Mouse (Mus musculus) MEL (cell line): Measurements from ENCODE around the gene E2f2. TPM values are rescaled to one million over a fixed set of nuclear protein-coding genes. Genes with fewer than 3 reads are reported as not detected.
A peak's percentile ranks its signal among the peaks of the same experiment; 100 is the strongest.

ENCODE experiments used
- DNase-seq: peaks from one replicate; pipeline ENCODE4 v3.0.0; 2011; ENCODE audit warnings: low read depth, low spot score
- H3K27ac ChIP-seq: 2 replicates; pipeline ENCODE4 v1.5.1; 2012; ENCODE audit warnings: low read depth, mild to moderate bottlenecking, control low read depth, low read length, moderate library complexity; ENCODE audit not compliant: control insufficient read depth
- H3K27me3 ChIP-seq, 2 experiments: fragments of 150-350 bp in 1 of 2; sonication (generic) in 1 of 2; 2 replicates each; pipeline ENCODE4 v1.6.1; 2012; ENCODE audit warnings: low read length in 2 of 2, mild to moderate bottlenecking in 2 of 2, improper control_type of control experiment in 1 of 2, moderate library complexity in 1 of 2; ENCODE audit not compliant: insufficient read depth in 2 of 2, control insufficient read depth in 1 of 2
- H3K36me3 ChIP-seq, 2 experiments: 2 replicates each; pipeline ENCODE4 v1.6.1; 2012 to 2014; ENCODE audit warnings: low read length in 2 of 2, improper control_type of control experiment in 1 of 2, inconsistent platforms in 1 of 2, mild to moderate bottlenecking in 1 of 2; ENCODE audit not compliant: insufficient read depth in 2 of 2, control insufficient read depth in 1 of 2
- H3K4me1 ChIP-seq, 2 experiments: fragments of 150-350 bp in 1 of 2; sonication (generic) in 1 of 2; 2 replicates each; pipeline ENCODE4 v1.6.1; 2012; ENCODE audit warnings: low read length in 2 of 2, improper control_type of control experiment in 1 of 2, mild to moderate bottlenecking in 1 of 2; ENCODE audit not compliant: insufficient read depth in 2 of 2, control insufficient read depth in 1 of 2
- H3K4me3 ChIP-seq, 2 experiments: fragments of 150-350 bp in 1 of 2; sonication (generic) in 1 of 2; 2 replicates each; pipeline ENCODE4 v1.5.1; 2012; ENCODE audit warnings: low read depth in 2 of 2, low read length in 2 of 2, mild to moderate bottlenecking in 2 of 2, moderate library complexity in 2 of 2, control low read depth in 1 of 2, improper control_type of control experiment in 1 of 2; ENCODE audit not compliant: control insufficient read depth in 1 of 2, insufficient read depth in 1 of 2
- H3K79me2 ChIP-seq: 2 replicates; pipeline ENCODE4 v1.6.1; 2012; ENCODE audit warnings: mild to moderate bottlenecking, low read length, moderate library complexity; ENCODE audit not compliant: control insufficient read depth, poor library complexity, insufficient read depth
- H3K9ac ChIP-seq: 2 replicates; pipeline ENCODE4 v1.6.1; 2012; ENCODE audit warnings: low read depth, mild to moderate bottlenecking, control low read depth, low read length, moderate library complexity; ENCODE audit not compliant: control insufficient read depth, poor library complexity, severe bottlenecking
- H3K9me3 ChIP-seq: fragments of 150-350 bp; sonication (generic); replicated peaks from 2 replicates; pipeline ENCODE4 v1.6.1; 2012; ENCODE audit warnings: mild to moderate bottlenecking, low read length, improper control_type of control experiment, moderate library complexity; ENCODE audit not compliant: insufficient read depth
- CTCF ChIP-seq, 3 experiments: IDR thresholded peaks in 2 of 3; conservative IDR thresholded peaks in 1 of 3; 2 replicates each; pipeline ENCODE4 v1.5.1; 2011 to 2012; ENCODE audit warnings: low read length in 3 of 3, low read depth in 2 of 3, mild to moderate bottlenecking in 2 of 3, improper control_type of control experiment in 1 of 3, inconsistent platforms in 1 of 3, mixed read lengths in 1 of 3, moderate library complexity in 1 of 3; ENCODE audit not compliant: control insufficient read depth in 1 of 3, insufficient read depth in 1 of 3, poor library complexity in 1 of 3, severe bottlenecking in 1 of 3
- E2F4 ChIP-seq: IDR thresholded peaks from 2 replicates; pipeline ENCODE4 v1.6.1; 2011; ENCODE audit warnings: low read depth, low read length, improper control_type of control experiment, borderline replicate concordance
- EP300 ChIP-seq, 2 experiments: IDR thresholded peaks; 2 replicates each; pipeline ENCODE4 v1.6.1; 2011; ENCODE audit warnings: improper control_type of control experiment in 2 of 2, low read length in 2 of 2, low read depth in 1 of 2, mild to moderate bottlenecking in 1 of 2
- GABPA ChIP-seq: IDR thresholded peaks from 2 replicates; pipeline ENCODE4 v1.6.1; 2012; ENCODE audit warnings: low read depth, mild to moderate bottlenecking, inconsistent platforms, low read length, improper control_type of control experiment, moderate library complexity
- GATA1 ChIP-seq: IDR thresholded peaks from 2 replicates; pipeline ENCODE4 v1.6.1; 2011; ENCODE audit warnings: low read depth, low read length, improper control_type of control experiment
- HCFC1 ChIP-seq: IDR thresholded peaks from 2 replicates; pipeline ENCODE4 v1.6.1; 2012; ENCODE audit warnings: low read depth, mild to moderate bottlenecking, inconsistent platforms, low read length, improper control_type of control experiment, moderate library complexity
- JUND ChIP-seq: IDR thresholded peaks from 2 replicates; pipeline ENCODE4 v1.6.1; 2011; ENCODE audit warnings: low read depth, mild to moderate bottlenecking, improper control_type of control experiment, low read length
- KAT2A ChIP-seq: conservative IDR thresholded peaks from 2 replicates; pipeline ENCODE4 v1.6.1; 2012; ENCODE audit warnings: low read depth, low read length, improper control_type of control experiment, inconsistent platforms
- MAX ChIP-seq: IDR thresholded peaks from 2 replicates; pipeline ENCODE4 v1.6.1; 2011; ENCODE audit warnings: low read length, improper control_type of control experiment
- MAZ ChIP-seq: IDR thresholded peaks from 2 replicates; pipeline ENCODE4 v1.6.1; 2012; ENCODE audit warnings: low read depth, mild to moderate bottlenecking, inconsistent platforms, low read length, improper control_type of control experiment
- MXI1 ChIP-seq: IDR thresholded peaks from 2 replicates; pipeline ENCODE4 v1.6.1; 2011; ENCODE audit warnings: mild to moderate bottlenecking, low read depth, low read length, improper control_type of control experiment
- NRF1 ChIP-seq: IDR thresholded peaks from 2 replicates; pipeline ENCODE4 v1.6.1; 2014; ENCODE audit warnings: low read depth, mild to moderate bottlenecking, inconsistent platforms, low read length, improper control_type of control experiment, moderate library complexity; ENCODE audit not compliant: poor library complexity, insufficient read depth, severe bottlenecking
- RAD21 ChIP-seq: IDR thresholded peaks from 2 replicates; pipeline ENCODE4 v1.6.1; 2011; ENCODE audit warnings: mild to moderate bottlenecking, low read depth, low read length, improper control_type of control experiment
- SIN3A ChIP-seq: IDR thresholded peaks from 2 replicates; pipeline ENCODE4 v1.6.1; 2012; ENCODE audit warnings: low read length, improper control_type of control experiment, inconsistent platforms
- SMC3 ChIP-seq: IDR thresholded peaks from 2 replicates; pipeline ENCODE4 v1.6.1; 2011; ENCODE audit warnings: low read depth, low read length, improper control_type of control experiment
- TAL1 ChIP-seq: IDR thresholded peaks from 2 replicates; pipeline ENCODE4 v1.6.1; 2012; ENCODE audit warnings: mild to moderate bottlenecking, inconsistent platforms, low read length, moderate library complexity, mixed read lengths
- TBP ChIP-seq: IDR thresholded peaks from 2 replicates; pipeline ENCODE4 v1.8.0; 2011; ENCODE audit warnings: low read depth, low read length, improper control_type of control experiment
- UBTF ChIP-seq: IDR thresholded peaks from 2 replicates; pipeline ENCODE4 v1.6.1; 2012; ENCODE audit warnings: low read depth, mild to moderate bottlenecking, inconsistent platforms, low read length, improper control_type of control experiment, moderate library complexity, borderline replicate concordance; ENCODE audit not compliant: insufficient read depth
- USF1 ChIP-seq: IDR thresholded peaks from 2 replicates; pipeline ENCODE4 v1.6.1; 2014; ENCODE audit warnings: low read depth, mild to moderate bottlenecking, inconsistent platforms, low read length, improper control_type of control experiment, moderate library complexity
- USF2 ChIP-seq, 2 experiments: IDR thresholded peaks; 2 replicates each; pipeline ENCODE4 v1.6.1; 2011 to 2012; ENCODE audit warnings: improper control_type of control experiment in 2 of 2, low read length in 2 of 2, borderline replicate concordance in 1 of 2, inconsistent platforms in 1 of 2, low read depth in 1 of 2, mild to moderate bottlenecking in 1 of 2; ENCODE audit not compliant: insufficient read depth in 1 of 2
- ZC3H11A ChIP-seq: IDR thresholded peaks from 2 replicates; pipeline ENCODE4 v1.6.1; 2012; ENCODE audit warnings: low read depth, mild to moderate bottlenecking, inconsistent platforms, low read length, improper control_type of control experiment
- ZKSCAN1 ChIP-seq: IDR thresholded peaks from 2 replicates; pipeline ENCODE4 v1.6.1; 2012; ENCODE audit warnings: low read depth, mild to moderate bottlenecking, inconsistent platforms, low read length, improper control_type of control experiment, moderate library complexity
- ZNF384 ChIP-seq: IDR thresholded peaks from 2 replicates; pipeline ENCODE4 v1.6.1; 2012; ENCODE audit warnings: low read depth, mild to moderate bottlenecking, inconsistent platforms, low read length, improper control_type of control experiment
- polyA plus RNA-seq, 2 experiments: library from polyadenylated mRNA; stranded (reverse) in 1 of 2; unstranded in 1 of 2; fragments of >175 nt in 1 of 2; fragments of >200 nt in 1 of 2; gene quantifications; 2 replicates each; pipeline versions ENCODE4 v1.2.1 to v1.2.4; 2012; ENCODE audit warnings: low replicate concordance in 2 of 2, low read depth in 1 of 2; ENCODE audit not compliant: insufficient read length in 2 of 2, insufficient read depth in 1 of 2, missing spikeins in 1 of 2
- total RNA-seq: library from RNA; depleted of rRNA; stranded (reverse); fragments of 300-350 nt; gene quantifications from 2 replicates; pipeline ENCODE4 v1.2.3, GENCODE M21; 2012

E2f2 gene
- total and polyA plus RNA-seq, 3 experiments, result 11.2 to 25.4 TPM; not detected in 1

DNA sequence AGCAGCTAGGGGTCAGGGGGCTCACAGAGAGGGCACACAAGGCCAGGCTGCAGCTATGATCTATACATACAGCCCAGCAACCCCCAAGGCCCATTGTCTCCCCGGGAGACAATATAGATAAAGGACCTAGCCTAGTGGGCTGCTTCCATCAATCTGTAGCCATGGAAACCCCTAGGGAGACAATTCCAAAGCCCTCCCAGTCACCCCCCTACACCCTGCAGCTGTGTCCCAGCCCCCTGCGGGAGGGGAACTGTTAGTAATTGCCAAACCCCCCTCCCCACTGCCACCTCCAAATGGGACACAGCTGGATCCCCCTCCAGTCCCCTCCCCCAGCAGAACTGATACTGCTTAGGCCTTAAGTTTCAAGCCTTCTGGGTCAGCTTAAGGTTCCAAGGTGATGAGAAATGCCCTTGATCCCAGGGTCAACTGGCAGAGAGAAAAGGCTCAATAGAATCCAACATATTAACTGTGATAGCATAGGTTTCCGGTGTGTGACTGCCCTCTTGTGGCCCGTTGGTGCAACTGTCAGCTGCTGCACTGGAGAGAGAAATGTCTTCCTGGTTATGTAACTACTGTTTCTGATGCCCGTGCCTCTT is 12.3 kb upstream of the E2f2 start (continued):
- TF ChIP-seq TBP (0 out of 2 replicates have a peak, but pooled peaks have one; percentile 16), ZKSCAN1 (no peak), MAZ (no peak), JUND (no peak), E2F4 (no peak)

DNA sequence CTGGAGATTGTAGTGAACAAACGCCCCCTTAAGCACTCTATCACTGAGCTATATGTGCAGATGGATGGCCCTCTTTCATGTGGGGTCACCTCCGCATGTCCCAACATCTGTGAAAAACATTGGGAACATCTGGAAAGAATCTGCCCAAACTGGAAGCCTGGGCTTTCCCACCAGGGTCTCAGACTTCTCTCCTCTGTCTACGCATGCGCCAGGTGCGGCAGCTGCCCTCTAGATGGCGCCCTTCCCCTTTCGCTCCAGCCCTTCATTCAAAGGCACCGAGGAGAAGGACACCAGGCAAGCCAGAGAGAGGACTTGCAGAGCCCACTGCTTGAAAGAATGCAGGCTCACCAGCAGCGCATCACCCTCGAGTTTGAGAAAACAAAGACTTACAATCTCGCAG is 8.7 kb upstream of the E2f2 start:
- H3K27ac ChIP-seq, result no peak overlapping the region
- no peaks in the 10 kb centered on the region for H3K79me2 ChIP-seq
- no peaks in the 10 kb centered on the region for H3K27me3 ChIP-seq
- TF ChIP-seq KAT2A (no peak), SMC3 (peak; percentile 88), NRF1 (peak; percentile 86), ZC3H11A (peak; percentile 85), GATA1 (no peak), GABPA (no peak), HCFC1 (0 out of 2 replicates have a peak, but pooled peaks have one; percentile 17), RAD21 (peak; percentile 94), CTCF (IDR thresholded peaks at IDR 0.05 in 2 of 3, conservative IDR thresholded peaks at IDR 0.05 in 1 of 3; ENCODE audit: control insufficient read depth in 1 of 3, insufficient read depth in 1 of 3, low read depth in 2 of 3, low read length in 3 of 3, poor library complexity in 1 of 3, severe bottlenecking in 1 of 3) (peak; percentile 93 to 98 (median 95))
- no peak overlapping the region for H3K4me3 ChIP-seq
- no peaks in the 10 kb centered on the region for H3K9me3 ChIP-seq
- H3K36me3 ChIP-seq, result no peaks in the 10 kb centered on the region
- peaks cover 0 to 4% of the 10 kb centered on the region in 2 experiments; a peak in 1 of 4 replicates for H3K4me1 ChIP-seq
- DNase-seq, result peak; percentile 84
- peak overlapping the region; percentile 48; the same call in 1 of the 2 replicates for H3K9ac ChIP-seq

GRCm38 (mm10) chr4:136164981-136165380 is 7.2 kb upstream of the E2f2 start:
- H3K27ac ChIP-seq, result no peak overlapping the region

More at GRCm38 (mm10) chr4:136164981-136165380, 7.2 kb upstream of the E2f2 start:
- no peaks in the 10 kb centered on the region for H3K27me3 ChIP-seq
- H3K79me2 ChIP-seq, result no peaks in the 10 kb centered on the region
- H3K9me3 ChIP-seq, result no peaks in the 10 kb centered on the region
- H3K4me3 ChIP-seq, result no peak overlapping the region
- DNase-seq, result no peak
- TF ChIP-seq USF2 (IDR thresholded peaks at IDR 0.05; ENCODE audit: borderline replicate concordance in 1 of 2, insufficient read depth in 1 of 2, low read depth in 1 of 2, low read length in 2 of 2), result no peak
- TF ChIP-seq GATA1, result no peak
- no peak for TF ChIP-seq SIN3A
- no peak for TF ChIP-seq ZNF384
- no peak for TF ChIP-seq USF1
- no peak for TF ChIP-seq ZC3H11A
- TF ChIP-seq MXI1, result no peak
- TF ChIP-seq JUND, result no peak
- no peak for TF ChIP-seq MAX
- no peak for TF ChIP-seq TAL1
- no peak for TF ChIP-seq EP300 (IDR thresholded peaks at IDR 0.05; ENCODE audit: low read depth in 1 of 2, low read length in 2 of 2)
- no peak for TF ChIP-seq GABPA
- no peak for TF ChIP-seq SMC3
- TF ChIP-seq UBTF, result no peak
- no peak for TF ChIP-seq ZKSCAN1
- TF ChIP-seq TBP, result no peak
- H3K4me1 ChIP-seq, result peaks cover 0 to 4% of the 10 kb centered on the region in 2 experiments; a peak in 1 of 4 replicates
- H3K9ac ChIP-seq, result no peak overlapping the region
- no peaks in the 10 kb centered on the region for H3K36me3 ChIP-seq
